Mouse (Mus musculus): ENCODE results near the gene Fgfr2. TPM values are rescaled to one million over a fixed set of nuclear protein-coding genes. Genes with fewer than 3 reads are reported as not detected.

The Fgfr2 gene
- polyA plus RNA-seq, 1 experiment: 1.7 TPM

DNA sequence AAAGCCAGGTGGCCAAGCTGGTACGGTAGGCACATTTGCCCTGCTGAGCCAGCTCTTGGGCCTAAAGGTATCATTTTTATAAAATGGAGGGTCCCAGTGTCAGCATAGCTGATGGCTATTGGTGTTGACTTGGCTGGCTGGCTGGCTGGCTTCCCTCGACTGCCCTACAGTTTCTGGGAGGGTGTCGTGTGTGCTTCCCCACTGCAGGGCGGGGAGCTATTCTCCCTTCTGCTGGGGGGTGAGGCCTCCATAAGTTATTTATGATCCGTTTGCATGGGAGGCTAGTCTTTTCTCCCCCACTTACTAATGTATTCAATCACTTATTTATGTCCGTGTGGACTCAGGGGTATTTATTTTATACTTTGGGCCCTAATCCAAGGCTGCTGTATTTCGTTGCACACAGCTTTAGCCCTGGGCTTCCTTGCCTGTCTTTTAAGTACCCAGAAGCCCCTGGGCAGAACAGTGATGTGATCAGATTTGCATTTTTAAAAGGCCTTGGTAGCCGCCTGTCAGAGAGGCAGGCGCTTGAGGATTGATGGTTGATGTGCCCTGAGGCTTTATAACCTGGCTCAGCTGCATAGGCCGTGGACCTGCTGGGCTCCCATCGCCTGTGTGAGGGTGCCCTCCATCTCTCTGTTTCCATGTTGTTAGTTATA is 2446.1 kb downstream of the Fgfr2 start:
- H3K27me3 ChIP-seq (ENCODE audit: control insufficient read depth, insufficient read depth, insufficient read length): no peaks in the 10 kb centered on the region
- no peak overlapping the region for H3K4me3 ChIP-seq (ENCODE audit: insufficient read depth, poor library complexity, severe bottlenecking)
- H3K79me2 ChIP-seq (ENCODE audit: control insufficient read depth, insufficient read depth): peaks cover 68% of the 10 kb centered on the region
- TF ChIP-seq CEBPB (IDR thresholded peaks at IDR 0.05; ENCODE audit: low read depth): no peak
- TF ChIP-seq CTCF (IDR thresholded peaks at IDR 0.05; ENCODE audit: control insufficient read depth, insufficient read depth, insufficient read length): no peak
- TF ChIP-seq MAX (IDR thresholded peaks at IDR 0.05): no peak
- TF ChIP-seq MYOG (IDR thresholded peaks at IDR 0.05; ENCODE audit: control insufficient read depth, extremely low read depth, insufficient read length): no peak
- TF ChIP-seq FOSL1 (IDR thresholded peaks at IDR 0.05; ENCODE audit: insufficient read depth, low read length, poor library complexity, severe bottlenecking): no peak
- no peak for TF ChIP-seq MYOD1 (IDR thresholded peaks at IDR 0.05; ENCODE audit: control insufficient read depth, insufficient read length, low read depth)
- TF ChIP-seq USF1 (IDR thresholded peaks at IDR 0.05; ENCODE audit: low read depth): no peak
- H3K79me3 ChIP-seq (ENCODE audit: low read depth): peaks cover 21% of the 10 kb centered on the region
- H3K36me3 ChIP-seq (ENCODE audit: control insufficient read depth, insufficient read depth): peaks cover 29% of the 10 kb centered on the region
- H3ac ChIP-seq (ENCODE audit: control insufficient read depth, insufficient read length, low read depth): no peak overlapping the region

DNA sequence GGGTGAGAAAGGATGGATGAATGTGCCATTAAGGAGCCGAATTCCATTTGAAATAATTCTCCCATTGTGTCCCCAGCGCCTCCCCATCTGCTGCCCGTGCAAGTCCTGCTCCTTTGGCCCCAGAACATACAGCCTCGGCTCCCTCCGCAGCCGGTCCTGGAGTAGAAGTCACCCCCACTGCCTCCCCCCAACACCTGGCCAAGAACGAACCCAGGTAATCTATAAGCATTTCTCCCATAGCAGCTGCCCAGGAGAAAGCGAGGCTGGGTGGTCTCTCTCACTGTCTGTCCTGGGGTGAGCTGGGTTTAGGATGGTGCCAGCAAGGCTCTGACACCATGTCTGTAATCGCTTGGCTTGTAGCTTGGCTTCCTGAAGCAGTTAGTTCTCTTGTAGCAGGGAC is 2448.6 kb downstream of the Fgfr2 start:
- H3K27me3 ChIP-seq (ENCODE audit: control insufficient read depth, insufficient read depth, insufficient read length): no peaks in the 10 kb centered on the region
- no peak overlapping the region for H3ac ChIP-seq (ENCODE audit: control insufficient read depth, insufficient read length, low read depth)
- H3K36me3 ChIP-seq (ENCODE audit: control insufficient read depth, insufficient read depth): peaks cover 25% of the 10 kb centered on the region
- no peak overlapping the region for H3K4me3 ChIP-seq (ENCODE audit: insufficient read depth, poor library complexity, severe bottlenecking)
- H3K79me3 ChIP-seq (ENCODE audit: low read depth): peaks cover 20% of the 10 kb centered on the region
- no peak for TF ChIP-seq CTCF (IDR thresholded peaks at IDR 0.05; ENCODE audit: control insufficient read depth, insufficient read depth, insufficient read length)
- no peak for TF ChIP-seq MAX (IDR thresholded peaks at IDR 0.05)
- no peak for TF ChIP-seq USF1 (IDR thresholded peaks at IDR 0.05; ENCODE audit: low read depth)
- no peak for TF ChIP-seq CEBPB (IDR thresholded peaks at IDR 0.05; ENCODE audit: low read depth)
- peaks cover 71% of the 10 kb centered on the region for H3K79me2 ChIP-seq (ENCODE audit: control insufficient read depth, insufficient read depth)

DNA sequence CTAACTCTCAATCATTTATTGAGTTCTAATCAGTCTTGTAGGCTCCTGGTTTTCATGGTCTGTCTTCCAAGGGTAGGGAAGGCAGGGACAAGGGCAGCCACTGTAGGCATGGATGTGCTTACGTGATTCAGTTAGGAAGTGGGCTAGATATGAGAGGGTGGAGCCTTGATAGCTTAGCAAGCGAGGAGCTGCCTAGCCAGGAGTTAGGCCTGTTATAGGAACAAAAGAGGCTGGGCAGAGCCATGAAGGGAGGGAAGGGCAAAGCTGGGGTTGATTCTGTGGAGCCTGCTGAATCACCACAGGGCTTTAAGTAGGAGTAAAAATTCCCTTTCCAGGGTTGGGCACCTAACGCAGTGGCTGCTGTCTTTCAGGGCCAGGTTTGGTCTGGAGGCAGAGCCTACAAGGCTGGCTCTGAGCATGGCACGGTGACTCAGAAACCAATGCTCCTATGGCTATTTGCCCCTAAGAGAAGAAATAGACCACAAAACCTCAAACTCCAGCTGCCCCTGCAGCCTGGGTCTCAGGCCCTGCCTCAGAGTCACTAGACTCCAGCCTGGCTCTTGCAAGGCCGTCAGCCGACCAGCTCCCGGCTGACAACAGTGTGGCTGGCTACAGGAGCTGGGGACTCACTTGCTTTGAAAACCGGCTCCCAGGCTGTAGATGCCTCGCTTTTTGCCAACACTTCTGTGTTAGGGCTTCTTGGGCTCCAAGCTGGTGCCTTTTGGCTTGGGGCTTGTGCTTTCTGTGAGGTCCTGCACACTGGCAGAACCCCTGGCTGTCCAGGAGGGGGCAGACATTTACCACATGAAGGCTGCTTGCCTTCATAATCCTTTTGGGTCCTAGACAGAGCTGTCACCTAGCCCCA is 2449.7 kb downstream of the Fgfr2 start:
- Histone ChIP-seq H3K4me3 (ENCODE audit: insufficient read depth, poor library complexity, severe bottlenecking) (no peak overlapping the region), H3K79me3 (ENCODE audit: low read depth) (peaks cover 29% of the 10 kb centered on the region), H3K79me2 (ENCODE audit: control insufficient read depth, insufficient read depth) (peaks cover 71% of the 10 kb centered on the region), H3K36me3 (ENCODE audit: control insufficient read depth, insufficient read depth) (peaks cover 25% of the 10 kb centered on the region), H3K27me3 (ENCODE audit: control insufficient read depth, insufficient read depth, insufficient read length) (no peaks in the 10 kb centered on the region), H3ac (ENCODE audit: control insufficient read depth, insufficient read length, low read depth) (no peak overlapping the region)
- TF ChIP-seq MYOD1 (IDR thresholded peaks at IDR 0.05; ENCODE audit: control insufficient read depth, insufficient read length, low read depth) (peak; percentile 60), MYOG (IDR thresholded peaks at IDR 0.05; ENCODE audit: control insufficient read depth, extremely low read depth, insufficient read length) (no peak), CEBPB (IDR thresholded peaks at IDR 0.05; ENCODE audit: low read depth) (no peak), USF1 (IDR thresholded peaks at IDR 0.05; ENCODE audit: low read depth) (no peak), FOSL1 (IDR thresholded peaks at IDR 0.05; ENCODE audit: insufficient read depth, low read length, poor library complexity, severe bottlenecking) (no peak), CTCF (IDR thresholded peaks at IDR 0.05; ENCODE audit: control insufficient read depth, insufficient read depth, insufficient read length) (peak; percentile 56), MAX (IDR thresholded peaks at IDR 0.05) (peak; percentile 39)

DNA sequence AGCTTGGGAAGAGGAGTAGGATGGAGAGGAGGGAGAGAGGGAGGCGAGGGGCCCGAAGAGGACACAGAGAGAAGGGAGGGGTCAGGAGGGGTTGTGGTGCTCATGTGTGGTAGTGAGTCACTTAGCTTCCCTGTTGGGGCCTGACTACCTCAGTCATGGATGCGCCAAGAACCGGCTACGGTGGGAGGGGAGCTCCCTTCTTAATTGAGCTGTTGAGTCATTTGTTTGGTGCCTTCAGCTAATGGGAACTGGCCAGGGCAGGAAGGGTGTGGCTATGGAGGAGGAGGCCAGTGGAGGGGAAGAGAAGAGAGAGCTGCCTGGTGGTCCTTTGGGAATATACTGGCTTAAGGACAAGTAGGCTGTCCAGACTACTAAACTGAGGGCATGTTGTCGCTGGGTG is 2451.8 kb downstream of the Fgfr2 start:
- peaks cover 72% of the 10 kb centered on the region for H3K79me2 ChIP-seq (ENCODE audit: control insufficient read depth, insufficient read depth)

DNA sequence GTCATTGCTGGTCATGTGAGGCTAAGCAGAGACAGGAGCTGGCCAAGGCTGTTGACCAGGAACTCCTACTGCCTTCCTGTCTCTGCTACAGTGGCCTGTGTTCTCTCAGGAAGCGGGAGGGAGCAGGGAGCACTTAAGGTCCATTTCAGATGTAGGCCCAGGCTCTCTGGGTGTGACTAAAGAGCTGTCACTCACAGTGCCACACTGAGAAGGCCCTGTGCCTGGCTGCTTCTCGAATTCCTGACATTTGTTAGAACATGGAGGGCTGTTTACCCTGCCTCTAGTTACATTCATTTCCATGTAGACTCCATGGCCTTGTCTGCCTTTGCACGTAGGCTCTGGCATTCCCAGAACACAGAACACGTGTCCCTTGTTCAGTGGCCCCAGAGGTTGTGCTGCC is 2452.8 kb downstream of the Fgfr2 start:
- H3K79me2 ChIP-seq (ENCODE audit: control insufficient read depth, insufficient read depth): peaks cover 77% of the 10 kb centered on the region
- H3K79me3 ChIP-seq (ENCODE audit: low read depth): peaks cover 40% of the 10 kb centered on the region
- H3K4me3 ChIP-seq (ENCODE audit: insufficient read depth, poor library complexity, severe bottlenecking): no peak overlapping the region
- no peak for TF ChIP-seq MYOD1 (IDR thresholded peaks at IDR 0.05; ENCODE audit: control insufficient read depth, insufficient read length, low read depth)
- TF ChIP-seq CEBPB (IDR thresholded peaks at IDR 0.05; ENCODE audit: low read depth): no peak
- no peak for TF ChIP-seq CTCF (IDR thresholded peaks at IDR 0.05; ENCODE audit: control insufficient read depth, insufficient read depth, insufficient read length)
- no peak for TF ChIP-seq MAX (IDR thresholded peaks at IDR 0.05)
- no peak for TF ChIP-seq FOSL1 (IDR thresholded peaks at IDR 0.05; ENCODE audit: insufficient read depth, low read length, poor library complexity, severe bottlenecking)
- TF ChIP-seq USF1 (IDR thresholded peaks at IDR 0.05; ENCODE audit: low read depth): no peak
- no peak for TF ChIP-seq MYOG (IDR thresholded peaks at IDR 0.05; ENCODE audit: control insufficient read depth, extremely low read depth, insufficient read length)
- peaks cover 11% of the 10 kb centered on the region for H3K36me3 ChIP-seq (ENCODE audit: control insufficient read depth, insufficient read depth)
- no peaks in the 10 kb centered on the region for H3K27me3 ChIP-seq (ENCODE audit: control insufficient read depth, insufficient read depth, insufficient read length)
- no peak overlapping the region for H3ac ChIP-seq (ENCODE audit: control insufficient read depth, insufficient read length, low read depth)

More for the DNA sequence above, 2451.8 kb downstream of the Fgfr2 start:
- no peak overlapping the region for H3K4me3 ChIP-seq (ENCODE audit: insufficient read depth, poor library complexity, severe bottlenecking)
- no peak overlapping the region for H3ac ChIP-seq (ENCODE audit: control insufficient read depth, insufficient read length, low read depth)
- peaks cover 38% of the 10 kb centered on the region for H3K79me3 ChIP-seq (ENCODE audit: low read depth)
- no peaks in the 10 kb centered on the region for H3K27me3 ChIP-seq (ENCODE audit: control insufficient read depth, insufficient read depth, insufficient read length)
- H3K36me3 ChIP-seq (ENCODE audit: control insufficient read depth, insufficient read depth): peaks cover 14% of the 10 kb centered on the region
- TF ChIP-seq CEBPB (IDR thresholded peaks at IDR 0.05; ENCODE audit: low read depth) (no peak), FOSL1 (IDR thresholded peaks at IDR 0.05; ENCODE audit: insufficient read depth, low read length, poor library complexity, severe bottlenecking) (no peak), MYOD1 (IDR thresholded peaks at IDR 0.05; ENCODE audit: control insufficient read depth, insufficient read length, low read depth) (no peak), CTCF (IDR thresholded peaks at IDR 0.05; ENCODE audit: control insufficient read depth, insufficient read depth, insufficient read length) (no peak), MAX (IDR thresholded peaks at IDR 0.05) (no peak), MYOG (IDR thresholded peaks at IDR 0.05; ENCODE audit: control insufficient read depth, extremely low read depth, insufficient read length) (no peak), USF1 (IDR thresholded peaks at IDR 0.05; ENCODE audit: low read depth) (no peak)
